Mouse (Mus musculus) spleen, adult 18-20 months (tissue): ENCODE data around the gene Tmem129.

Source experiments
- DNase-seq, 2 experiments: peaks; one replicate each; pipeline ENCODE4 v3.0.0; 2022; ENCODE audit warnings: mixed read lengths in 2 of 2

Gene Tmem129

DNA sequence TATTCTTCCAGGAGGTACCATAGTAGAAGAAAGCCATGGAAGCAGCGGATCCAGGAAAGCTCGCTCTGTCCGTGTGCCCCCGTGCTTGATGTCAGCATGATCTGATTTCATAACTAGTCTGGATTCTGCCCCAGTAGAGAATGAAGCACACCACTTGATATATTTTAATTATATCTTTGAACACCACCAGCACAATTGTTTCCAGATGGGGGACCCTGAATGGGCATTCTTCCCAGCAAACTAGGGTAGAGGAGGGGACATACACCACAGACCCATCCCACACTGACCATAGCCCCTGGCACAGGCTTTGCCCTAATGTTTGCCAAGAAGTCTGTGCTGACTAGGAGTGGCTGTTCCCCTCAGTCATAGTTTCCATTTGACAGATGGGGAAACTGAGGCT, 26.7 kb upstream of the Tmem129 start:
- no peak for DNase-seq

- DNase-seq, result no peak
Observed at GRCm38 (mm10) chr5:33683897-33684652, 25.9 kb upstream of the Tmem129 start.

DNA sequence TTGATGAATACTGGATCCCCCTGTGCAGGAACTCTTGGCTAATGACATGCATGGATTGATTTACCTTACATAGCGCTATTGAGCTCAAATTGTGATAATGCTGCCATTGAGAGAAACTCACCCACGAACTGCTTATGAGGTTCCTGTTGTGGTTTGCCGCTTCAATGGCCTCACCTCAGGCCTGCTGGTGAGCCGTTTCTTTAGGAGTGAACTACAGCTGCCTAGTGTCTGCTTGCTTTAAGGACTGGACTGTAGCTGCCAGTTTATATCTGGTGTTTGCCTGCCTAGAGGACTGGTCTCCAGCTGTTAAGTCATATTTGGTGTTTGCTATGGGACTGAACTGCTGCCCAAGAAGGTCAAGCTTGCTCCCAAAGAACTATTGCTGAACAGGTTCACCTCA, 24.7 kb upstream of the Tmem129 start:
- no peak for DNase-seq

DNA sequence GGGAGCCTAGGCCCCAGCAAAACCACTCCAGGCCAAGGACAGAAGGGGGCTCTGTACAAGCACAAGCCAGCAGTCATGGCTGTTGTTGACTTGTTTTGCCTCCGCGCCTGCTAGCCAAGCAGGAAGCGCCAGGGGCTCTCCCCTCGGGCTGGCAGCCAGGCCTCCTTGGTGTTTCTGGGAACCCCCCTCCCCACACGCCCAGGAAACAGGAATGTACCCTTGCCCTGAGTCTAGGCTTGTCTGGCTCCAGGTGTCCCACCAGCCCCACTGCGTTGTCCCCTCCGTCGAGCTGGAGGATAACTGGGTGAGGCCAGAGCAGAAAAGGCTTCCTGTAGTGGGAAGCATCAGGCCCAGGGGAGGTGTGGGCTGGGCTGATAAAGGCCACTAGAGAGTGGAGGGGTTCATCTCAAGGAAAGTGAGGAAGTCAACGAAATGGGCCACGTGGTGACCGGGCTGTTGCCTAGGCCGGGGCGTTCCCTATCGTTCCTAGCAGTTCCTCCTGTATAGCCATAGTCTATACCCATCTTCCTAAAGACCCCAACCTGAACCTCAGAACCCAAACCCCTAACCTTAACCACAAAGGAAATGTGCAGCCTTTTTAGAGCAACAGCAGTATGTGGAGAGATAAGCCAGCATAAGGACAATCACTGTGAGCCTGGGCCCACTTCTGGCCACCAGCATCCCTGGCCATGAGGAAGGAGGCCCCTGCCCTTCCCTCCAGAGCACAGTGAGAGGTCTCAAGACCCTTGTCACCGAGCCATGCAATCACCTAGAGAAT, 23.6 kb upstream of the Tmem129 start:
- no peak for DNase-seq

GRCm38 (mm10) chr5:33681044-33681443, 22.8 kb upstream of the Tmem129 start:
- no peak for DNase-seq

GRCm38 (mm10) chr5:33678244-33678643, 20.0 kb upstream of the Tmem129 start:
- DNase-seq, result no peak

GRCm38 (mm10) chr5:33675964-33676363, 17.7 kb upstream of the Tmem129 start:
- peak in 1 of 2 experiments; percentile 48 for DNase-seq

GRCm38 (mm10) chr5:33674439-33674838, 16.2 kb upstream of the Tmem129 start:
- no peak for DNase-seq

- no peak for DNase-seq
Observed at GRCm38 (mm10) chr5:33671659-33672058, 13.4 kb upstream of the Tmem129 start.

DNA sequence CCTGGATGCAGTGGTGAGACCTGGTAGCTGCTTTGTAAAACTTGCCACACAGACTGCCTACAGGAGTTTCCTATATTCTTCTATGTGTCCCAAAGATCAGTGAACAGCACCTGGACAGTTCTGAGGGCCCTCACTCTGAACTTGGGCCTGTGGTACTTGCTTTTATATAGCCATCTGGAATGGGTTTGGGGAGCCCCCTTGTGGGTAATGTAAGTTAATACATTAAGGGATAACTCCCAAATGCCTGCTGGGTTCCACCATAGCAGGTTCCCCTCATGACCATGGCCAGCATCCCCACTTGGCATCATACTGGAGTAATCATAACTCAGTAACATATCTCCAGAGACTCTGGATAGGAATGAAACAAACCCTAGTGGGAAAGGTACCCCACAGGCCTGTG, 10.0 kb upstream of the Tmem129 start:
- DNase-seq, result peak in 1 of 2 experiments; percentile 46

DNA sequence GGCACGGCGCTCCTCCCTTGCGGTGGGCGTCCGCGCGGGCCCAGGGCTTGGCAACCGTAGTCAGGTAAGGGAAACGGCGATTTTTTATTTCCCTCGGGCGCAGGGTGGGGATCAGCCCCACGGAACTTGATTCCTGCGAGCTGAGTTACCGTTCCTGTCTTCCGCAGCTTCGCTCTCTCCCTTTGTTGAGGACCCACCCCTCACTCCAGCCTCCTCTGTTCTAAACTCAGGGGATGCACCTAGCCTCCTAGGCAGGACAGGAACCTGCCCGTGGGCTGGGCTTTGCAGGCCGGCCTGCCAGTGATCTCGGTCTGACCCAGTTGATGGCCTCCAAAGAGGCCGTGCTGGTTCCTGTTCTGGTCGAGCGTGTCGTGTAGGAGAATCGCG, 441 bp upstream of the Tmem129 start:
- no peak for DNase-seq

GRCm38 (mm10) chr5:33657251-33657786, 897 bp downstream of the Tmem129 start:
- no peak for DNase-seq

GRCm38 (mm10) chr5:33656739-33657138, 1.5 kb downstream of the Tmem129 start:
- DNase-seq, result no peak

DNA sequence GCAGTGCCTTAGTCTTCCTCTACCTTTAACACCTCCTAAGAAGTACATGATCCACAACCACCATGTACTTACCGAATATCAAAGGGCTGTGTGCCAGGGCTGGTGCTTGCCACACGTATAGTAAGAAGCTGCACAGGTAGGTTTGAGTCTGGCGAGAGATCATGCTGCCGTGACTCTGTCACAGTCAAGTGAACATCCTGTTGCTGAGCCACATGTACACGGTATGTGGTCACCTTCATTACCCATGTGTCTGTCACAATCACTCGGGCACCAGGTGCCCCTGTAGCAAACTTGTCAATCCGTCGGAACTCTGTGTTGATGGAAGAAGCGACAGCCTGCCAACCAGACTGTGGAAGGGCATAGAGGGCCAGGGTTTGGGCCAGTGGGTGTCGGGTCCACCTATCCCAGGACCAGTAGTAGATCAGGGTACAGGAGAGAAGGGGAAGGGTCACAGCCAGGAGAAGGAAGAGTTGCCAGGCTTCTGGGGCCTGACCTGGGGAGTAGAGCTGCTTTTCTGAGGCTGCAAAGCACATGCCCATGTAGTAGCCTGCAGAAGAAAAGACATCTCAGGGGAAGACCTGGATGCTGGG, 2.9 kb downstream of the Tmem129 start:
- DNase-seq, result peak in 1 of 2 experiments; percentile 11

DNA sequence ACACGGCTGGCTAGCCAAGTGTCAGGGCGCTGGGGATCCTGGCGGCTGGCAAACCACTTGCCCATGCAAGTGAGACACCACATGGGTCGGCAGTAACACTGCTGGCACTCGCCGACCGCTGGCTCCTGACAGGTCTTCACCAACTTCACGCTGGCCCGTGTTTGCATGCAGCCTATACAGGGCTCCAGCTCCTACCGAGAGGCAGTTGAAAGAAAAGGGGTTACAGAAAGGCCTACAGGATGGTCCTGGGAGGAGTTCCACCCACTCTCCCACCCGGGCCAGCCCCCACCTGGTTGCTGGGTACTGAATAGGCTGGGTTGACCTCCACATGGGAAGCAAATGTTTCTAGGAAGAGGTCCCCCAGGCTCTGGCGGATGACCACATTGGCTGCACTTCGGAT, 3.8 kb downstream of the Tmem129 start:
- DNase-seq, result no peak

DNA sequence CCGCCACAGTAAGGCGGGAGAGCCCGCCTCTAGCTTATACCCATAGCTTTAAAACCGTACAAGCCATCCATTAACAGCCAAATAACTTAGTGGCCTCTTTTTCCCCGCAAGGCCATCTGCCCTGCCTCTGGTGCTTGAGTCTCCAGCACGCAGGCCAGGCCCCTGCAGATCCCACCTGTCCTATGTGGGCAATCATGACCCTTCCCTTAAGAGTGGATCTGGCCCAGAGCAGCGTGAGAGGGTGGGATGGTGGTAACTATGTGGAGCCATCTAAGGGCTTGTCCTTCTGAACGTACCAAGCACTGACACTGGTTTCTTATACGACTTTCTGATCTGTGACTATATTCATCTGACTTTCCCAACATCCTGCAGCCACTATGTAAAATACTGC, 5.4 kb downstream of the Tmem129 start:
- no peak for DNase-seq

DNA sequence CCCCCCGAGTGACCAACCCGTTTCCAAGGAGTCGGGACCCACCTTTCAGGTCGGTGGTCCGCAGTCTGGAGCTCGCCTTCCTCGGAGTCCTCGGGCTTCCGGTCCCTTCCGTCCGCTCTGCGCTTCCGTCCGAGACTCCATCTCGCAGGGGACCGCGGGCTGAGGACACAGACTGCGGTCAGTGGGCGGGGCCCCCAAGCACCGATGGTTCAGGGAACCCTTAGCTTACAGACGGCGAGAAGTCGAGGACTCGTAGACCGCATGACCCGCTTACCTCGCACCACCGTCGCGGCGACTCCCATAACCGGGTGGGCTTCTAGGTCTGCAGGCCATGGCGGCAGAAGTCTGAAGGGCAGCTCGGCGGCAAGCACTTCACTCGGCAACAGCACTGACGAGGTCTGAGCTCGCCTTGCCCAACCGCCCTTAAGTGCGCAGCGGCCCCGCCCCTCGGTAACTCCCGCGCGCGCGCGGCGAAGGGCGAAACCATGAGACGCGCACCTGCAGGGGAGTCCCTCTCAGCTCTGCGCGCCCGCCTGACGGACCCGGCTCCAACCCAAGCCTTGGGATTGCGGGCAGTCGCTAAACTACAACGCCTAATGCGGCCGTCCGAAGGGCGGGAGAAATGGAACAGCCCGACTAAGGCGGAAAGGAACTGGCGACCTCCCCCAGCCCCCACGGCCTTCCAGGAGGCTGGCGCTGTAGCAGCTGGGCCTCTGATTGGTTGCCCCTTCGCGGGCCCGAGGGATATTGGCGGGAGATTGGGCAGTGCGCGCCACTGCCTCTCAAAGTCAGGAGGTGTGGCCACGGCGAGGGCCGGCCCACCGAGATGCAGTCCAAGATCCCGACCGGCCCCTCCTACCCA, 6.1 kb downstream of the Tmem129 start, which contains the start of gene Slbp:
Gene Slbp, minus strand, starts transcription at position 654 of the 862 bp plus-strand sequence.
- DNase-seq, result peak; percentile 93 to 94

DNA sequence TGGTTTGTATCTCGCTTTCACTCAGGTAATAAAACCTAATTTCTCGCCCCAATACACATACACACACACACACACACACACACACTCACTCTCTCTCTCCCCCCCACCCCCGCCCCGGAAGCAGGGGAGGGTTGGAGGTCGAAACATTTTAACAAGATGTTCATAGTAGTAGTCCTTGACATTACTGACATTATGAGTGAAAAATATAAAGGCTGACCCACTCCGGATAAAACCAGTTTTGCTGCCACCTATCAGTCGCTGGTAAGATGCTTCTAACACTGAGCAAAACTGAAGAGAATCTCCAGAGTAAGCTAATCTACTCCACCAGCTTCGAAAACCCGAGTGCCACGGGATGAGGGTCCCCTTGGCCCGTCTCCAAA, 6.7 kb downstream of the Tmem129 start:
- no peak for DNase-seq

DNA sequence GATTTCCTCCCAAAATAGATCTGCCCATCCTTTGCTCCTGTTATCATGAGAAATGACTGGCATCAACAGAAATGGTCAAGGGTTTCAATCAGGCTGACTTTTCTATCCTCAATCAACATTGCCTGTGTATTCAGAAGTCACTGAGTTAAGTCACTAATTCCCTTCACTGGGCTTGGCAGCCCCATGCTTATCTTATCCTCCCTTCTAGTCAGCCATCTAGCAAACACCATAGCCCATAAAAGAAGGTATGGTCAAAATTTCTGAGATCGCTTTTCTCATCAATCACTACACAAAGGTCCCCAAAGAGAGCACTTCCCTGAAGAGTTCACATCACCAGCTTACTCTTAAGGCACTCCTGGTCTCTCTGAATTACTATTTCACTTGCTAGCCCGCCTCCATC, 7.2 kb downstream of the Tmem129 start:
- DNase-seq, result no peak

- peak in 1 of 2 experiments; percentile 27 for DNase-seq
Observed at GRCm38 (mm10) chr5:33640652-33641051, 17.6 kb downstream of the Tmem129 start.

DNA sequence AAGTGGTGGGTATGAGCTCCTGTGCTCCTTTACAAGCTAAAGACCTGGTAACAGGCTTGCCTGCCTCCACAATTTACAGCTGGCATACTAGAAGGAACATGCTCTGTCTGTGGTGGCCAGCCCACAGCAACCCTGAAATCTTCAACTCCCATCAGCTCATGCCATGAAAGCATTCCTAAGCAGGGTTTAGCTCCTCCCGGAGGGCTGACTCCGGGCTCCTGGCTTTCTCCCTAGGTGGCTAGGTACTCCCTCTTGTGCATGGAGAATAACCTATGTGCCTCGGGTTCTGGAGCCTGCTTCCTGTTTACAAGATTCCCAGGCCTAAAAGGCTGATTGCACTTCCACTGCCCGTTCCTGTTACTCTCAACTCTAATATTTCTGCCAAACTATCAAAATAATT, 19.4 kb downstream of the Tmem129 start:
- DNase-seq, result no peak

- DNase-seq, result no peak
Observed at GRCm38 (mm10) chr5:33637606-33638350, 20.4 kb downstream of the Tmem129 start.
